Mouse (Mus musculus) bone marrow, adult 2 months (tissue): ENCODE measurements at regions not wholly inside any gene's neighbourhood (a gene's known extent, or its start where the extent isn't known, plus 50 kb on each side); places are given as distances from the start of the nearest gene placed in this dataset.

Experiments
- CTCF ChIP-seq: fragments of 200-500 bp; IDR thresholded peaks from 2 replicates; pipeline ENCODE4 v1.5.1; 2011; ENCODE audit warnings: low read length, control low read depth; ENCODE audit not compliant: control insufficient read depth, insufficient read depth
- POLR2A ChIP-seq: fragments of 200-500 bp; IDR thresholded peaks from 2 replicates; pipeline ENCODE4 v1.6.1; 2011; ENCODE audit warnings: low read depth, mild to moderate bottlenecking, control low read depth, low read length, borderline replicate concordance; ENCODE audit not compliant: control insufficient read depth

DNA sequence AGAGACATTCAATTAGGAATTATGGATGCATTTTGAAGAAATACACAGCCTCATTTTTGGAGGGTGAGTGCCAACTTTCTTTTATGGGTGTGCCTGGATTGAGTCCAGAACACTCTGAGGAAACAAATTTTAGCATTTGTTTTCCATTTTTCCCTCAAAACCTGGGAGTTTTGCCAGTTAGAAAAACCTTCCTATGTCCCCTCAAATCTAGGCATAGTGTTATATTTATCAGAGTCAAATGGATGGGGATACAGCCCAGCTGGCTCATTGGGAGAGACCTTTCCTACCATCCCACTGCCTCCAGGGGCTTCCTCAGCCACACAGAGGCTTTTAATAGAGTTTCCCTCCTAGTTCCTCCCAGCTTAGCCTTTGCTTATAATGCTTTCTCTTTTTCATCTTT, 290.0 kb upstream of the N4bp1 start:
- TF ChIP-seq POLR2A = no peak
- TF ChIP-seq CTCF = no peak
